Mouse (Mus musculus) intestine, embryonic 14.5 days (tissue): Measurements from ENCODE around the gene Slpi. TPM values are rescaled to one million over a fixed set of nuclear protein-coding genes. Genes with fewer than 3 reads are reported as not detected.
A peak's percentile ranks its signal among the peaks of the same experiment; 100 is the strongest.

Source experiments
- ATAC-seq: fragments of 200-750 bp; cut with Nextera tagmentation; replicated peaks from 2 replicates; pipeline ENCODE4 v1.8.0; 2017; ENCODE audit warnings: low read depth, moderate number of reproducible peaks, moderate TSS enrichment, moderate library complexity; ENCODE audit not compliant: low FRiP score, low TSS enrichment
- DNase-seq: peaks from one replicate; pipeline ENCODE4 v3.0.0-alpha.2; 2018; ENCODE audit warnings: low spot score
- H3K27ac ChIP-seq: fragments of 300-500 bp; sonication (generic); 2 replicates; pipeline ENCODE4 v1.5.1; 2014; ENCODE audit warnings: low read depth, mild to moderate bottlenecking, control low read depth
- H3K27me3 ChIP-seq: fragments of 300-500 bp; sonication (generic); replicated peaks from 2 replicates; pipeline ENCODE4 v1.6.1; 2014; ENCODE audit warnings: low read length, control low read depth; ENCODE audit not compliant: control insufficient read depth, insufficient read depth
- H3K36me3 ChIP-seq: fragments of 300-500 bp; sonication (generic); 2 replicates; pipeline ENCODE4 v1.6.1; 2014; ENCODE audit warnings: low read length, control low read depth; ENCODE audit not compliant: control insufficient read depth, insufficient read depth
- H3K4me1 ChIP-seq: fragments of 300-500 bp; sonication (generic); replicated peaks from 2 replicates; pipeline ENCODE4 v1.6.1; 2014; ENCODE audit warnings: low read length, control low read depth, mixed read lengths; ENCODE audit not compliant: control insufficient read depth, insufficient read depth
- H3K4me2 ChIP-seq: fragments of 300-500 bp; sonication (generic); 2 replicates; pipeline ENCODE4 v1.6.1; 2014; ENCODE audit warnings: low read length
- H3K4me3 ChIP-seq: fragments of 300-500 bp; sonication (generic); 2 replicates; pipeline ENCODE4 v1.5.1; 2014; ENCODE audit warnings: low read depth, low read length, control low read depth, mixed read lengths
- H3K9ac ChIP-seq: fragments of 300-500 bp; sonication (generic); 2 replicates; pipeline ENCODE4 v1.6.1; 2014; ENCODE audit warnings: mild to moderate bottlenecking, low read length
- H3K9me3 ChIP-seq: fragments of 300-500 bp; sonication (generic); 2 replicates; pipeline ENCODE4 v1.6.1; 2016; ENCODE audit warnings: low read length, control low read depth; ENCODE audit not compliant: control insufficient read depth
- WGBS: fragments of 180-500 bp; shearing (Covaris S2); extraction: QIAGEN DNeasy Blood & Tissue Kit; methylation state at CpG from one replicate; pipeline ENCODE4 v1.1.7; 2014; 5-methylcytosine and 5-hydroxymethylcytosine counted together
- polyA plus RNA-seq: library from polyadenylated mRNA; unstranded; fragments of >200 nt; fragmentation: Nextera tagmentation; extraction: Ambion mirVana; gene quantifications from 2 replicates; pipeline ENCODE4 v1.2.1, GENCODE M21; 2014

Slpi gene
- polyA plus RNA-seq = 0.32 TPM in 1 of 2 replicates, not detected in the other

DNA sequence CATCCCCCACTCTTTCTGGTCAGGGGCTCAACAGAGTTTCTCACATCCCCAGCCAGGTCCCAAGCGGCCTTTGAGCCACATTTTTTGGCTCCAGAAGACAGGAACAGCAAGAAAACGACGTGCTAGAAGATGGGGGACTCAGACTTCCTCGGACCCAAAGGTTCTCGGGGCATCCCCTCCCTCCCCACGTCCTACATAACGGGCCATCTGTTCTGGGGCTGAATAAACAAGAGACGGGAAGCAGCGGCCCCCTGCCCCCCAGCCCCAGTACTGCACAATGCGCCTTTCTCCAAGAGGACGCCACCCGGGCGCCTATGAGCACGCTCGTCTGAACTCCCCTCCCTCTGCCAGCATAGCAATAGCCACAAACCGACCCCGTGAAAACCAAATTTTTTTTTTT is at the start of gene Slpi:
Gene Slpi, minus strand, starts transcription at position 76 of the 400 bp plus-strand sequence.
- Histone ChIP-seq H3K27ac (no peak within 1 kb of the TSS), H3K4me2 (peak within 1 kb of the TSS; percentile 75), H3K4me3 (peak within 1 kb of the TSS; percentile 43), H3K27me3 (peaks cover 26% of the 10 kb centered on the region), H3K36me3 (no peaks in the 10 kb centered on the region), H3K9me3 (peaks cover 5% of the 10 kb centered on the region; the same call in 1 of the 2 replicates), H3K9ac (peak within 1 kb of the TSS; percentile 51), H3K4me1 (peaks cover 9% of the 10 kb centered on the region)
- ATAC-seq (peak; percentile 48), DNase-seq (peak; percentile 62)
- 2% methylated on average over 17 of the region's 17 CpGs for WGBS

GRCm38 (mm10) chr2:164438257-164438656 is 49.4 kb upstream of the Slpi start:
- Histone ChIP-seq H3K36me3 (no peaks in the 10 kb centered on the region), H3K9ac (no peak overlapping the region), H3K4me3 (no peak overlapping the region), H3K9me3 (no peaks in the 10 kb centered on the region), H3K4me1 (peaks cover 17% of the 10 kb centered on the region), H3K27ac (peak overlapping the region; percentile 69; the same call in 1 of the 2 replicates), H3K4me2 (peak overlapping the region; percentile 26), H3K27me3 (no peaks in the 10 kb centered on the region)
- ATAC-seq (peak; percentile 21; the same call in 1 of the 2 replicates), DNase-seq (no peak)
- 41% methylated on average over 8 of the region's 8 CpGs for WGBS

DNA sequence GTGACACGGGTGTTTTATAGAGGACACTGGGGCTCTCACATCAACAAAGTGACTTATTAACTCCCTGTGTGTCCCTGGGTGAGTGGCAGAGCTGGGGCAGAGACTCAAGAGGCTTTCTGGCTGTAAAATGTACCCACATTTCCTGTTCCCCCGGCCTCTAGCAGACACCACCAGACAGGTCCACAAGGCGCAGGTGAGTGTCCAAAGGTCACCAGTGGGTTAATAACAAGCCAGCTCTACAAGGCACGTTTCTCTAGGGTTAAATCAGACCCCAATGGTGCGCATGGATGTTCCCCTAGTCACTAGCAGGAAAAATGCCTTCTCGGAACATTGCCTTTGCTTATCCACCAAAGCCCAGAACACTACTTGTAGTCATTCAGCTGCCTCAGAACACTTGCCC is 48.8 kb upstream of the Slpi start:
- DNase-seq = peak; percentile 72
- peak; percentile 33; the same call in 1 of the 2 replicates for ATAC-seq
- Histone ChIP-seq H3K9me3 (no peaks in the 10 kb centered on the region), H3K27ac (peak overlapping the region; percentile 69; the same call in 1 of the 2 replicates), H3K27me3 (no peaks in the 10 kb centered on the region), H3K4me2 (peak overlapping the region; percentile 26), H3K4me3 (no peak overlapping the region), H3K9ac (no peak overlapping the region), H3K36me3 (no peaks in the 10 kb centered on the region), H3K4me1 (peaks cover 22% of the 10 kb centered on the region)
- 52% methylated on average over 6 of the region's 6 CpGs for WGBS

- peaks cover 29% of the 10 kb centered on the region for H3K4me1 ChIP-seq
- DNase-seq = no peak
Measured at GRCm38 (mm10) chr2:164436961-164437360, 48.1 kb upstream of the Slpi start.

GRCm38 (mm10) chr2:164436215-164436913 is 47.5 kb upstream of the Slpi start:
- Histone ChIP-seq H3K4me2 (peak overlapping the region; percentile 26), H3K36me3 (no peaks in the 10 kb centered on the region), H3K27ac (peak overlapping the region; percentile 69), H3K9ac (peak overlapping the region; percentile 31; the same call in 1 of the 2 replicates), H3K9me3 (no peaks in the 10 kb centered on the region), H3K4me1 (peaks cover 35% of the 10 kb centered on the region), H3K27me3 (no peaks in the 10 kb centered on the region), H3K4me3 (peak overlapping the region; percentile 6)
- DNase-seq = no peak
- no peak for ATAC-seq
- 25% methylated on average over 8 of the region's 8 CpGs for WGBS

More at GRCm38 (mm10) chr2:164436961-164437360, 48.1 kb upstream of the Slpi start:
- WGBS = 43% methylated on average over 3 of the region's 3 CpGs
- ATAC-seq = peak; percentile 29; the same call in 1 of the 2 replicates
- H3K9me3 ChIP-seq = no peaks in the 10 kb centered on the region
- no peaks in the 10 kb centered on the region for H3K27me3 ChIP-seq
- H3K4me2 ChIP-seq = peak overlapping the region; percentile 26
- no peaks in the 10 kb centered on the region for H3K36me3 ChIP-seq
- peak overlapping the region; percentile 6 for H3K4me3 ChIP-seq
- peak overlapping the region; percentile 31; the same call in 1 of the 2 replicates for H3K9ac ChIP-seq
- H3K27ac ChIP-seq = peak overlapping the region; percentile 69

- H3K4me2 ChIP-seq = 0 out of 2 replicates have a peak overlapping the region, but pooled peaks have one; percentile 26
- no peaks in the 10 kb centered on the region for H3K36me3 ChIP-seq
- H3K27ac ChIP-seq = peak overlapping the region; percentile 69; the same call in 1 of the 2 replicates
- no peaks in the 10 kb centered on the region for H3K9me3 ChIP-seq
- DNase-seq = no peak
- no peak overlapping the region for H3K4me3 ChIP-seq
- 18% methylated on average over 5 of the region's 5 CpGs for WGBS
- H3K4me1 ChIP-seq = peaks cover 44% of the 10 kb centered on the region
- ATAC-seq = no peak
- H3K9ac ChIP-seq = no peak overlapping the region
- H3K27me3 ChIP-seq = no peaks in the 10 kb centered on the region
Measured at GRCm38 (mm10) chr2:164435216-164436090, 46.6 kb upstream of the Slpi start.

DNA sequence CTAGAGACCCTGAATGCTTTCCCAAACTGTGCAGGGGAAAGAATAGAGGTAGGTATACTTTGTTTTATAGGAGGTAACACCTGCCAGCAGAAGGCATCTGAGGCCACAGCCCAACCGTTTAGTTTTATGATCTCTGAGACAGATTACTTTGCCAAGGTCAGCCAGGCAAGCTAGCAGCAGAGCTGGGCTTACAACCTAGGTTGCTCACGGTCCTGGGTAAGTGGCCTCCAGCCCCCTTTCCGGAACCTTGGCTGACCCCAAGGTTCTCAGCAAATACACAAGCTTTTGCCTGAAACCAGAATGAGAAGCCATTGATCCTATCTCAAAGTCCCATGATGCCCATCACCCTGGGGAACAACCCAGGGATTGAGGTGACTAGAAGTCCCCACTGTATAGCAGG is 45.8 kb upstream of the Slpi start:
- no peaks in the 10 kb centered on the region for H3K9me3 ChIP-seq
- H3K4me2 ChIP-seq = no peak overlapping the region
- WGBS = 63% methylated on average over 3 of the region's 3 CpGs
- H3K9ac ChIP-seq = no peak overlapping the region
- H3K27ac ChIP-seq = peak overlapping the region; percentile 57
- no peak for ATAC-seq
- no peak overlapping the region for H3K4me3 ChIP-seq
- no peak for DNase-seq
- peaks cover 44% of the 10 kb centered on the region for H3K4me1 ChIP-seq
- H3K36me3 ChIP-seq = 0 out of 2 replicates have a peak, but pooled peaks cover under 1% of the 10 kb centered on the region
- no peaks in the 10 kb centered on the region for H3K27me3 ChIP-seq

DNA sequence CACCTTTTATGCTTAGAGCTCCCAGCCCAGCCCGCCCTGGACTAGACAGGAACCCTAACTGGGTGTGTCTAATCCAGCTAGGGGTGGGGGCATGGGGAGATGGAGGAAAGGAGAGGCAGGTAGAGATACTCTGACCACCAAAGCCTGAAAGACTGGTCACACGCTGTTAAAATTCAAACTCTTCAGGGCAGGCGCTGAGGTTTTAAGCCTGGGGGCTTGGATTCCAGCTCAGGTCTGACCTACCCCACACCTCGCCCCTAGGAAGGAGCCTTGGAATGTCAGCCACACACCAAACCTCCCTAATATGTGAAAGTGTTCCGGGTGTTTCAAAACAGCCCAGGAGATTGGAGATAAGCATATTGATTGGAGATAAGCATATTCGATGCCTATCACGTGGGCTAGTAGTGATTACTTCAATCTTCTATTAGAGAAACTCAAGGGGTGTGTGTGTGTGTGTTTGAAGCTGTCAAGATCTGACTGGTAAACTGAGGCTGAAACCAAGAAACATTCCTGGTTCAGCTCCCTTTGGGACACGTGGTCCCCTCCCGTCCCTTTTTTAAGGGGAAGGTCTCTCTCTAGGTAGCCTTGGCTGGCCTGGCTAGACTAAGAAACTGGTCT is 44.5 kb upstream of the Slpi start:
- H3K4me1 ChIP-seq = peaks cover 44% of the 10 kb centered on the region

More for the DNA sequence above, 44.5 kb upstream of the Slpi start:
- H3K36me3 ChIP-seq = peaks cover 13% of the 10 kb centered on the region; the same call in 1 of the 2 replicates
- peak overlapping the region; percentile 28 for H3K4me2 ChIP-seq
- no peak for ATAC-seq
- H3K4me3 ChIP-seq = no peak overlapping the region
- H3K9me3 ChIP-seq = no peaks in the 10 kb centered on the region
- no peak for DNase-seq
- WGBS = 64% methylated on average over 9 of the region's 9 CpGs
- H3K27ac ChIP-seq = peak overlapping the region; percentile 36
- no peak overlapping the region for H3K9ac ChIP-seq
- H3K27me3 ChIP-seq = no peaks in the 10 kb centered on the region
